9 mouse cellular contexts compared by ENCODE assay signal in genomic region chr1:21002246-21003142, GRCm38 (mm10). TPM values are rescaled to one million over a fixed set of nuclear protein-coding genes. Genes with fewer than 3 reads are reported as not detected.
DNase-seq lines count a peak whose midpoint lies in the region; ATAC-seq lines count a peak whose summit lies in the region.
"Had no signal": no experiment of that assay in that cellular context is flagged by ENCODE, and none has a peak within 500 bp of the region (broad histone marks: within the 10 kb centered on the region; RNA-seq: fewer than 3 reads in every experiment).

No protein-coding gene starts in this region.

- no peak overlapping the region for H3K4me3 ChIP-seq in heart, embryonic 16.5 days (ENCODE audit: low read length)
- no peak overlapping the region for H3K4me3 ChIP-seq in midbrain, embryonic 14.5 days (replicated peaks; ENCODE audit: low read depth, low read length)
- H3K4me3 ChIP-seq: liver, embryonic 13.5 days had no signal

- no peak overlapping the region for H3K27ac ChIP-seq in heart, embryonic 16.5 days (ENCODE audit: low read length)
- H3K27ac ChIP-seq in midbrain, embryonic 14.5 days (replicated peaks; ENCODE audit: low read depth, low read length): no peak overlapping the region
- H3K27ac ChIP-seq: liver, embryonic 13.5 days had no signal

- no peaks in the 10 kb centered on the region for H3K9me3 ChIP-seq in heart, embryonic 16.5 days (replicated peaks; ENCODE audit: control insufficient read depth, low read length)
- H3K9me3 ChIP-seq in midbrain, embryonic 14.5 days (ENCODE audit: control insufficient read depth, low read length): no peaks in the 10 kb centered on the region
- H3K9me3 ChIP-seq: liver, embryonic 13.5 days had no signal

- no peak overlapping the region for H3K9ac ChIP-seq in heart, embryonic 16.5 days (ENCODE audit: low read length)
- H3K9ac ChIP-seq in midbrain, embryonic 14.5 days (replicated peaks; ENCODE audit: low read length): no peak overlapping the region
- H3K9ac ChIP-seq: liver, embryonic 13.5 days had no signal

- peak; percentile 45 to 59 for DNase-seq in layer of hippocampus, postnatal 10 days (ENCODE audit: low spot score in 2 of 2)
- DNase-seq in layer of hippocampus, adult 9-11 months: no peak
- DNase-seq in cerebellum, adult 9-10 months: peak; percentile 61
- DNase-seq in midbrain, embryonic 14.5 days: peak; percentile 17
- DNase-seq in ovary, postnatal 14 days (ENCODE audit: low spot score): no peak
- DNase-seq in spleen, adult 18-20 months: no peak
- no peak for DNase-seq in urinary bladder, adult 2 months (ENCODE audit: low spot score)
- DNase-seq: liver, embryonic 13.5 days had no signal

- H3K4me1 ChIP-seq in heart, embryonic 16.5 days (ENCODE audit: control insufficient read depth, insufficient read depth, low read length): peaks cover 7% of the 10 kb centered on the region; the same call in 1 of the 2 replicates
- no peaks in the 10 kb centered on the region for H3K4me1 ChIP-seq in midbrain, embryonic 14.5 days (ENCODE audit: control insufficient read depth, insufficient read depth, low read length)

- no peak overlapping the region for H3K4me2 ChIP-seq in heart, embryonic 16.5 days (ENCODE audit: low read depth, low read length)
- no peak overlapping the region for H3K4me2 ChIP-seq in midbrain, embryonic 14.5 days (ENCODE audit: low read length)
- H3K4me2 ChIP-seq: liver, embryonic 13.5 days had no signal

- no peaks in the 10 kb centered on the region for H3K27me3 ChIP-seq in heart, embryonic 16.5 days (ENCODE audit: control insufficient read depth, insufficient read depth, low read length)
- H3K27me3 ChIP-seq in midbrain, embryonic 14.5 days (ENCODE audit: control insufficient read depth, insufficient read depth, low read length): no peaks in the 10 kb centered on the region
- H3K27me3 ChIP-seq: liver, embryonic 13.5 days had no signal

- 62% methylated on average over 14 of the region's 14 CpGs for WGBS in heart, embryonic 16.5 days
- 92% methylated on average over 14 of the region's 14 CpGs for WGBS in midbrain, embryonic 14.5 days

- H3K36me3 ChIP-seq in heart, embryonic 16.5 days (ENCODE audit: control insufficient read depth, insufficient read depth): peaks cover 4% of the 10 kb centered on the region; the same call in 1 of the 2 replicates
- H3K36me3 ChIP-seq in midbrain, embryonic 14.5 days (ENCODE audit: control insufficient read depth, insufficient read depth, low read length): no peaks in the 10 kb centered on the region

- ATAC-seq in heart, embryonic 16.5 days (replicated peaks; ENCODE audit: extremely low read depth, insufficient read depth, low FRiP score): peak; percentile 41; the same call in 1 of the 2 replicates
- ATAC-seq in midbrain, embryonic 14.5 days (ENCODE audit: low FRiP score, low TSS enrichment): no peak

RNA-seq across cellular contexts. Expression of gene Efhc1, which starts 51.1 kb away (rescaled TPM):
- total RNA-seq in layer of hippocampus, postnatal 10 days (2021): 1 to 10 TPM; 4.2 to 4.5 TPM
- polyA plus RNA-seq in heart, embryonic 16.5 days (2015; fragmentation: Nextera tagmentation; extraction: Ambion mirVana): 1.9 and 3.0 TPM in 2 replicates
- polyA plus RNA-seq in midbrain, embryonic 14.5 days (2014; fragmentation: Nextera tagmentation; extraction: Ambion mirVana): 0.82 and 2.1 TPM in 2 replicates
- 3.2 and 4.4 TPM in 2 replicates for polyA plus RNA-seq in urinary bladder, adult 2 months (2012; rRNA removed)

Comparison
In these comparisons a context has a peak if more than half of its experiments do, and no peak if none do; other contexts are left out.
1. DNase-seq: peak in layer of hippocampus, postnatal 10 days (2 of 2), cerebellum, adult 9-10 months (single experiment) and midbrain, embryonic 14.5 days (single experiment); none in layer of hippocampus, adult 9-11 months (single experiment), ovary, postnatal 14 days (single experiment), spleen, adult 18-20 months (0 of 2) and urinary bladder, adult 2 months (single experiment).